Mouse (Mus musculus) ES-Bruce4 (cell line): ENCODE measurements around the gene Kdm5b.

Experiments used
- CTCF ChIP-seq: IDR thresholded peaks from one replicate; pipeline ENCODE4 v1.8.1; 2011; ENCODE audit warnings: low read depth, low read length
- EP300 ChIP-seq: IDR thresholded peaks from 2 replicates; pipeline ENCODE4 v1.6.1; 2011; ENCODE audit warnings: low read depth, low read length; ENCODE audit not compliant: insufficient read depth
- POLR2A ChIP-seq: IDR thresholded peaks from one replicate; pipeline ENCODE4 v1.8.1; 2011; ENCODE audit warnings: low read length; ENCODE audit not compliant: insufficient read depth

DNA sequence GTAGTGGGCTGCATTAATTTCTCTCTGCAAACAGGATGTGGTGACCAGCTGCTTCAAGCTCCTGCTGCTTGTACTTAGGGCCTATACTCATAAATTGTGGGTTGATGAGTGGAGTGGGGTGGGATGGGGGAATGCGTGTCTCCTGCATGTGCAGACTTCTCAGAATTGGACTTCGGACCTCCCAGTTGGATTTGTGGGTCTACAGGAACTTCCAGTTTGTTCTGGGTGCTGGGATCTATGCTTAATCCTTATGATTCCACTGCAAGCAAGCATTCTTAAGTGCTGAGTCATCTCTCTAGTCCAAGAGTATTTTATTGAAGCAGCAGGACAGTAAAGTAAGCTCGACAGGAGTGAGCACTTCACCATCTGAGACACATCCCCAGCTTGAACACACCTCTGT lies 23.6 kb downstream of the Kdm5b start:
- TF ChIP-seq POLR2A: no peak
- TF ChIP-seq CTCF: no peak
- TF ChIP-seq EP300: no peak
